Mouse (Mus musculus): ENCODE results near the gene Aaed1.

DNA sequence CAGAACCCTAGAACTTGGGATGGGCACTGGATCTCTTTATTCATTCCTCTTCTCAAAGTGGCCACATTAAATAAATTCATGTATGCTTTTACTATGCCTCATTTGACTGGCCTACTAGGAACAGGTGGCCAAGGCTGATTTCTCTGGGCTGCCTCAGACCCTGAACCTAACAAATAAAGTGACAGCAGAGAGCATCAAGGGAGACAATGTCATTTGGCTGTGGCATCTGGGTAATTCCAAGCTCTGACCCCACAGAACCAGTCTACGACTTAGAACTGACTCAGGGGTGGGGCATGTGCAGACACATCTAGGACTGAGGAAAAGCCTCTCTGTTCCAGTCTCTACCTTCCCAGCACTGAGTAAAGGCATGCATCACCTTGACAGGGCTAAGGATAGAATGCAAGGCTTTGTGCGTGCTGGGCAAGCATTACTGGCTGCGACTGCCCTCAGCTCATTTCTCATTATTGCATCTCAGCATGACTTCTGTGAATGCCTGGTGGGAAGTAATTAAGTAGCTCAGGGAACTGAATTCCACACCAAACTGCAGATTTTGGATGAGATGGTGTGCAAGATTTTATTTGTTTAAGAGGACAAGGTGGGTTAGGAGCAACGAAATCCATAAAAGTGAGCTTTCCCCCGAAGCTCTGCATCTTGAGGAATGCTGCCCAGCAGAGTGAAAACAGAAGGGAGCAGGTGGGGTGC, 54.5 kb downstream of the Aaed1 start:
- TF ChIP-seq CTCF (IDR thresholded peaks at IDR 0.05; ENCODE audit: control insufficient read depth, insufficient read depth, insufficient read length) = no peak
- no peak for TF ChIP-seq FOSL1 (IDR thresholded peaks at IDR 0.05; ENCODE audit: insufficient read depth, low read length, poor library complexity, severe bottlenecking)
- no peak for TF ChIP-seq CEBPB (IDR thresholded peaks at IDR 0.05; ENCODE audit: low read depth)
- TF ChIP-seq MAX (IDR thresholded peaks at IDR 0.05) = no peak
- TF ChIP-seq USF1 (IDR thresholded peaks at IDR 0.05; ENCODE audit: low read depth) = no peak
- no peak for TF ChIP-seq MYOD1 (IDR thresholded peaks at IDR 0.05; ENCODE audit: control insufficient read depth, insufficient read length, low read depth)

All from C2C12 (cell line).